Mouse (Mus musculus) lung, postnatal 0 days (tissue): Measurements from ENCODE around the gene Acap1. TPM values are rescaled to one million over a fixed set of nuclear protein-coding genes. Genes with fewer than 3 reads are reported as not detected.

Source experiments
- ATAC-seq: fragments of 200-750 bp; cut with Nextera tagmentation; 2 replicates; pipeline ENCODE4 v1.8.0; 2017; ENCODE audit warnings: moderate library complexity
- DNase-seq: peaks from one replicate; pipeline ENCODE4 v3.0.0-alpha.2; 2016; ENCODE audit warnings: low spot score
- H3K27ac ChIP-seq: fragments of 300-500 bp; sonication (generic); 2 replicates; pipeline ENCODE4 v1.5.1; 2014; ENCODE audit warnings: antibody characterized with exemption, mild to moderate bottlenecking, low read length, mixed read lengths
- H3K27me3 ChIP-seq: fragments of 300-500 bp; sonication (generic); replicated peaks from 2 replicates; pipeline ENCODE4 v1.6.1; 2014; ENCODE audit warnings: low read length, mixed read lengths; ENCODE audit not compliant: insufficient read depth
- H3K36me3 ChIP-seq: fragments of 300-500 bp; sonication (generic); 2 replicates; pipeline ENCODE4 v1.6.1; 2014; ENCODE audit warnings: low read length, mixed read lengths; ENCODE audit not compliant: insufficient read depth
- H3K4me1 ChIP-seq: fragments of 300-500 bp; sonication (generic); 2 replicates; pipeline ENCODE4 v1.6.1; 2014; ENCODE audit warnings: antibody characterized with exemption, low read depth, low read length, mixed read lengths; ENCODE audit not compliant: insufficient read depth
- H3K4me2 ChIP-seq: fragments of 300-500 bp; sonication (generic); replicated peaks from 2 replicates; pipeline ENCODE4 v1.6.1; 2014; ENCODE audit warnings: low read depth, mild to moderate bottlenecking, low read length, moderate library complexity, mixed read lengths
- H3K4me3 ChIP-seq: fragments of 300-500 bp; sonication (generic); 2 replicates; pipeline ENCODE4 v1.5.1; 2014; ENCODE audit warnings: low read depth, low read length
- H3K9ac ChIP-seq: fragments of 300-500 bp; sonication (generic); replicated peaks from 2 replicates; pipeline ENCODE4 v1.6.1; 2014; ENCODE audit warnings: low read depth, mild to moderate bottlenecking
- H3K9me3 ChIP-seq: fragments of 300-500 bp; sonication (generic); 2 replicates; pipeline ENCODE4 v1.6.1; 2016; ENCODE audit warnings: low read length, mixed read lengths
- CTCF ChIP-seq: IDR thresholded peaks from 2 replicates; pipeline ENCODE4 v1.5.1; 2016; ENCODE audit warnings: antibody characterized with exemption, mild to moderate bottlenecking
- EP300 ChIP-seq: IDR thresholded peaks from 2 replicates; pipeline ENCODE4 v1.6.1; 2016; ENCODE audit warnings: antibody characterized with exemption, mild to moderate bottlenecking, control low read depth
- WGBS: fragments of 180-500 bp; shearing (Covaris S2); extraction: QIAGEN DNeasy Blood & Tissue Kit; methylation state at CpG from one replicate; pipeline ENCODE4 v1.1.7; 2014; 5-methylcytosine and 5-hydroxymethylcytosine counted together
- polyA plus RNA-seq: library from polyadenylated mRNA; unstranded; fragments of >200 nt; fragmentation: Nextera tagmentation; extraction: Ambion mirVana; gene quantifications from 2 replicates; pipeline ENCODE4 v1.2.1, GENCODE M21; 2015

Acap1 gene
- polyA plus RNA-seq, 1 experiment from 2014 or later: 1.7 TPM

- WGBS: 44% methylated on average over 9 of the region's 9 CpGs
- Histone ChIP-seq H3K4me3 (no peak overlapping the region), H3K27me3 (no peaks in the 10 kb centered on the region), H3K9ac (0 out of 2 replicates have a peak overlapping the region, but pooled peaks have one; percentile 12), H3K4me2 (peak overlapping the region; percentile 17; the same call in 1 of the 2 replicates), H3K4me1 (peaks cover 11% of the 10 kb centered on the region), H3K36me3 (no peaks in the 10 kb centered on the region), H3K9me3 (no peaks in the 10 kb centered on the region), H3K27ac (peak overlapping the region; percentile 62)
- no peak for DNase-seq
- TF ChIP-seq EP300 (no peak), CTCF (no peak)
- ATAC-seq: no peak
These were observed 11.1 kb downstream of the Acap1 start for GRCm38 (mm10) chr11:69884240-69884639.

DNA sequence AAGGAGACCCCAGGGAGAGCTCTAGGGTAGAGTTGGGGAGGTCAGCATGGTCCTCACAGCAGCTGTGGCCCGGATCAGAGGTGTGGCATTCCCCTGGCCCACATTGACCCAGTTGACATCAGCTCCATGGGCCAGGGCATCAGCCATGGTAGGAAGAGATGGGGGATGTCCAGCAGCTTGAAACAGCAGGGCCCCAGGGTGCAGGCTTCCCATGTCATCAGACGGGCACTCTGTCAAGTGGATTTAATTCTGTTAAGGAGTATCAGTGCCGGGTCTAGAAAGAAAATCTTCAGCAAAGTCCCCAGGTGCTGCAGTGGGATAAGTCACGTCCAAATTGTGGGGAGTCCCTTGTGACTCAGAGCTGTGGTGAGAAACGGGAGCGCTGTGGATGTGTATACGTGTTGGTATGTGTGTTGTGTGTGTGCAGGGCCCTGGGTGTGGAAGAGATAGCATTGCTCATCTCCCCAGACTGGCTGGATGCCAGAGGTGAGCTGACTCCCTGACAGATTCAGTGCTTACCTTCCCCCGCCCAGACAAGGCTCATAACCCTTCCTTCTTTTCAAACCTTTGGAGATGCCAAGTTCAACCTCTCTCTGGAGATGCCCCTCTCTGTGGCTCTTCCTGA is 11.7 kb downstream of the Acap1 start:
- 80% methylated on average over 8 of the region's 8 CpGs for WGBS
- Histone ChIP-seq H3K36me3 (no peaks in the 10 kb centered on the region), H3K4me3 (no peak overlapping the region), H3K9ac (no peak overlapping the region), H3K4me1 (peaks cover 11% of the 10 kb centered on the region), H3K27me3 (no peaks in the 10 kb centered on the region), H3K4me2 (no peak overlapping the region), H3K9me3 (no peaks in the 10 kb centered on the region), H3K27ac (0 out of 2 replicates have a peak overlapping the region, but pooled peaks have one; percentile 62)
- ATAC-seq: no peak
- no peak for DNase-seq
- TF ChIP-seq EP300 (no peak), CTCF (no peak)

DNA sequence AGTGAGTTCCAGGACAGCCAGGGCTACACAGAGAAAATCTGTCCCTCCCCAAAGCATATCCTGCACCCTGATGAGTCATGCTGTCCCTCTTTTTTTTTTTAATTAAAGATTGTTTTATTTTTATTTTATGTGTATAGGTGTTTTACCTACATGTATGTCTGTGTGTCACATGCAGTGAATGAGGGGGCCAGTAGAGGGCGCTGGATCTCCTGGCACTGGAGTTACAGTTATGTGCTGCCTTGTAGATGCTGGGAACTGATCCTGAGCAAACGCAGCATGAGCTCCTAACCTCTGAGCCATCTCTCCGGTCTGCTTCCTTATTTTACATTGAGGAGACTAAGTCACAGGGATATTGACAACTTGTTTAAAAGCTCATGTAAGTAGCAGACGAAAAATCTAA is 12.3 kb downstream of the Acap1 start:
- 58% methylated on average over 4 of the region's 4 CpGs for WGBS

GRCm38 (mm10) chr11:69881787-69882670 is 13.3 kb downstream of the Acap1 start:
- ATAC-seq: no peak
- Histone ChIP-seq H3K4me2 (peak overlapping the region; percentile 75), H3K27me3 (no peaks in the 10 kb centered on the region), H3K4me1 (peaks cover 11% of the 10 kb centered on the region), H3K27ac (peak overlapping the region; percentile 94), H3K4me3 (peak overlapping the region; percentile 56), H3K36me3 (no peaks in the 10 kb centered on the region), H3K9me3 (no peaks in the 10 kb centered on the region), H3K9ac (peak overlapping the region; percentile 51; the same call in 1 of the 2 replicates)
- DNase-seq: peak; percentile 23
- 52% methylated on average over 21 of the region's 21 CpGs for WGBS
- TF ChIP-seq EP300 (no peak), CTCF (no peak)

More for the DNA sequence above, 12.3 kb downstream of the Acap1 start:
- Histone ChIP-seq H3K9me3 (no peaks in the 10 kb centered on the region), H3K4me1 (peaks cover 11% of the 10 kb centered on the region), H3K9ac (no peak overlapping the region), H3K27ac (no peak overlapping the region), H3K36me3 (no peaks in the 10 kb centered on the region), H3K4me2 (no peak overlapping the region), H3K4me3 (no peak overlapping the region), H3K27me3 (no peaks in the 10 kb centered on the region)
- no peak for DNase-seq
- TF ChIP-seq CTCF (peak; percentile 60), EP300 (no peak)
- no peak for ATAC-seq

DNA sequence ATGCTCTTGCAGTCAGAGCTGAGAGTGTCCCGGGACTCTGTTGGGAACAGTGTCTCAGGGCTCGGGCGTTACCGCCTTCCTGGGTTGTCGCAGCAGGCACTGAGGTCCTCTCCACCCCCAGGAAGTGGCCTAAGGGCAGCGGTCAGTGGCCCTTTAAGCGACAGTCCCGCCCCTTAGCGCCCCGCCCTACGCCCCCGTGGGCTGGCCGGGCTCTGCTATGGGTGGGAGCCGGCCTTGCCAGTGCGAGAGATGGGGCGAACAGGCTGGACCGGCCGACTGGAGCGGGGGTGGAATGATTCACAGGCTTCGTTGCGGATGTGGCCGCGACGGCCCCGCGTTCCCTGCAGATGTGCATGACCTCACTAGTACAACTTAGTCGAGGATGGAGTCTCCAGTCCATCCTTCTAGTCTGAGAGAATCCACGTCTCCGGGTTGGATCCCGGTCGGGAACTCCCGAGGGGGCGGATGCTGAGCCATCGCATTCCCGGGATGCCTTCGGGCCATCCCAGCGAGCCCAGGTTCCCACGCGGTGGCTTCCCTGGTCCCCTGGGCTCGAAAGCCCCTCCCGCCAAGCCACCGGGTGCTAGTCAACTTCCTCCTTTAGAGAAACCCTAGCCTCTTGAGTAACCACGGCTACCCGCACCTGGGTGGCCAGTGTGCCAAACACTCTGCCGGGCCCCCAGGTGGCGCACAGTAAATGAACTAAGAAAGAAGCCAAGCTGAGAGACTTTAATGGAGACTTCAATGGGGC is 14.3 kb downstream of the Acap1 start, which contains the start of gene Kctd11:
Kctd11 (minus strand) TSS at position 554 of the 751 bp plus-strand sequence.
- DNase-seq: peak; percentile 95
- Histone ChIP-seq H3K9me3 (no peaks in the 10 kb centered on the region), H3K27ac (peak within 1 kb of the TSS; percentile 94), H3K4me2 (peak within 1 kb of the TSS; percentile 75), H3K4me1 (peaks cover 13% of the 10 kb centered on the region), H3K36me3 (no peaks in the 10 kb centered on the region), H3K9ac (peak within 1 kb of the TSS; percentile 51), H3K27me3 (no peaks in the 10 kb centered on the region), H3K4me3 (peak within 1 kb of the TSS; percentile 56)
- under 1% methylated on average over 46 of the region's 46 CpGs for WGBS
- peak; percentile 59 for TF ChIP-seq CTCF
- TF ChIP-seq EP300: no peak; the same call in none of the 2 replicates
- peak; percentile 92 for ATAC-seq
